Mouse (Mus musculus) cerebellum, adult 2 months (tissue): ENCODE measurements at regions not wholly inside any gene's neighbourhood (a gene's known extent, or its start where the extent isn't known, plus 50 kb on each side); places are given as distances from the start of the nearest gene placed in this dataset.

ENCODE experiments used
- DNase-seq, 2 experiments: peaks; one replicate each; pipeline ENCODE4 v3.0.0; 2021
- H3K27ac ChIP-seq: fragments of 200-500 bp; 2 replicates; pipeline ENCODE4 v1.5.1; 2012; ENCODE audit warnings: low read length, control low read depth, inconsistent platforms; ENCODE audit not compliant: insufficient read depth
- H3K27me3 ChIP-seq: fragments of 200-500 bp; 2 replicates; pipeline ENCODE4 v1.6.1; 2012; ENCODE audit warnings: inconsistent platforms, mild to moderate bottlenecking, low read length, moderate library complexity; ENCODE audit not compliant: control insufficient read depth, insufficient read depth
- H3K4me1 ChIP-seq: fragments of 200-500 bp; 2 replicates; pipeline ENCODE4 v1.6.1; 2011; ENCODE audit warnings: low read length; ENCODE audit not compliant: control insufficient read depth, insufficient read depth
- H3K4me3 ChIP-seq: fragments of 200-500 bp; replicated peaks from 2 replicates; pipeline ENCODE3; 2011; ENCODE audit warnings: mild to moderate bottlenecking, low read depth, low read length, control low read depth; ENCODE audit not compliant: insufficient read depth
- CTCF ChIP-seq: fragments of 200-500 bp; IDR thresholded peaks from 2 replicates; pipeline ENCODE4 v1.5.1; 2011; ENCODE audit warnings: low read depth, mild to moderate bottlenecking, control low read depth, low read length, moderate library complexity, borderline replicate concordance; ENCODE audit not compliant: insufficient read depth
- POLR2A ChIP-seq: fragments of 200-500 bp; IDR thresholded peaks from 2 replicates; pipeline ENCODE4 v1.6.1; 2011; ENCODE audit warnings: low read length, control low read depth, borderline replicate concordance; ENCODE audit not compliant: insufficient read depth
- WGBS: fragments of 180-500 bp; shearing (Covaris S2); methylation state at CpG from one replicate; pipeline ENCODE4 v1.1.7; 2018; 5-methylcytosine and 5-hydroxymethylcytosine counted together

DNA sequence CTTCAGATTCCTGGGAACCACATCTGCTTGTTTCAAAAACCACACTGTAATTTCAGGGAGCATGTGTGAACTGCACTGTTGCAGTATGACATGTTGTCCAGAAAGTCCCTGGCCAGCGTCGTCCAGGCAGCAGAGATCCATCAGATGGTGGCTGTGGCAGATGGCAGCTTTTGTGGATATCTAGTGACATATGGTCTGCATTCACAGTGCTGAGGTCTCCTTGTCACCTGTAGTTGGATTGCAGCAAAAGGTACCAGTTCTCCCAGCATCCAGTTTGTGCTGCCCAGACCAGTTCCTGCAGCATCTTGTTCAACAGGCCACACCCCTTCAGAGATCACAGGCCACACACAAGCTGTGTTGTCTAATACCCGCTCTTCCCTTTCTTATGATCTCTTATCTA, 80.1 kb upstream of the D1Pas1 start:
- no peak overlapping the region for H3K4me3 ChIP-seq
- H3K27ac ChIP-seq, result no peak overlapping the region
- TF ChIP-seq POLR2A (no peak), CTCF (no peak)
- H3K27me3 ChIP-seq, result no peaks in the 10 kb centered on the region
- peak; percentile 10 to 26 for DNase-seq
- 24% methylated on average over 3 of the region's 3 CpGs for WGBS
- H3K4me1 ChIP-seq, result peaks cover 3% of the 10 kb centered on the region; the same call in 1 of the 2 replicates

DNA sequence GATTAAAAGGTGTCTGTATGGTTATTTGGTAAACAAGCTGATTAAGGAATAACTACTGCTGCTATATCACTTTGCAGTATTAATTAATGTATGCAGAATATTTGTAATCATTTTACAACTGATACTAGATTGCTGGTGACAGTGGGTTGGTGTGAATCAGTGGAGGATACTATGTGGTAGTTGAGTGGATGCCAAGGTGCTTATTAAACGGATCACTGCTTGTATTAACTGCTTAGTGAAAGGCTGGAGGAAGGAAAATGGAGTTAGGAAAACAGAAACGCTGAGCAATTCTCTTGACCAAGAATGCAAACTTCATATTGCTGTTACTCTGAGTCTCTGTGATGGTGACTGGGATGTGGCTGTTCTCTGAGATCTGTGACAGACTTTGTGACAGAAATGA, 86.8 kb upstream of the D1Pas1 start:
- Histone ChIP-seq H3K4me3 (no peak overlapping the region), H3K27me3 (no peaks in the 10 kb centered on the region), H3K4me1 (no peaks in the 10 kb centered on the region), H3K27ac (no peak overlapping the region)
- WGBS, result 14% methylated on average over 2 of the region's 2 CpGs
- no peak for TF ChIP-seq CTCF
- TF ChIP-seq POLR2A, result no peak
- DNase-seq, result no peak

DNA sequence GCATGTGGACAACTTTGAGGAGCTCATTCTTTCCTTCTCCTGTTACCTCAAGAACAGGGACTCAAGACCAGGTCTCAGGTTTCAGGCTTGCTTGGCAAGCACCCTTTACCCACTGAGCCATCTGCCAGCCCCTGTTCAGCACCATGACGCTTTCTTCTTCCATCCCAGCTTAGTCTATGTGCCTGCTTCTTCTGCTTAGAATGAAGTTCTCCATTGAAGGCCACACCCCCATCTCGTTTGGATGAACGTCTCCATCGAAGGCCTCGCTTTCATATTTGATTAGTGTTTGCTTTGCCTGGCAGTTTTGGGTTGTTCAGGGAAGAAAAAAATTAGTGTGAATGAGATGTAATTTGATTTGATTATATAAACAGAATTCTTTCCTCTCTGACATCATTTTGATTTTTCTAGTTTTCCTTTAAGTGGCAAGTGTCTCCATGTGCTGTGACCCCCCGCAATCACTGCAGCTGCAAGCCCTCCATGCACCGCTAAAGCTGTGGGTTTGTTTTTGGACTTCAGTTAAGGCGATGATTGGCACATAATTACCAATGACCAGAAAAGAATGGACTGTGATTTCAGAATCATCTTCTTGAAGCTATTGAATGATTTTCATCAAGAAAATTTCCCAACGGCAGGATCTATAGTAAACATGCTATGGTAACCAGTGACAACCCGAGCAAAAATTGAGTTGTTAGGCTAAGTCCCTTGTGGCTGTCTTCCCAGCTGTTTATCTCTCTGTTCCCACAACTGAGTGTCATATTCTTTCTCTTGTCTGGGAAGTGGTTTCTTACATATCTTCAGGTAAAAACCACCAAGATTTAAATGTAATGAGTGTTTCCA, 106.4 kb upstream of the D1Pas1 start:
- H3K4me1 ChIP-seq, result no peaks in the 10 kb centered on the region
- no peak for TF ChIP-seq POLR2A
- TF ChIP-seq CTCF, result no peak
- DNase-seq, result no peak
- H3K27ac ChIP-seq, result no peak overlapping the region
- H3K4me3 ChIP-seq, result no peak overlapping the region
- WGBS, result 68% methylated on average over 10 of the region's 10 CpGs
- no peaks in the 10 kb centered on the region for H3K27me3 ChIP-seq

DNA sequence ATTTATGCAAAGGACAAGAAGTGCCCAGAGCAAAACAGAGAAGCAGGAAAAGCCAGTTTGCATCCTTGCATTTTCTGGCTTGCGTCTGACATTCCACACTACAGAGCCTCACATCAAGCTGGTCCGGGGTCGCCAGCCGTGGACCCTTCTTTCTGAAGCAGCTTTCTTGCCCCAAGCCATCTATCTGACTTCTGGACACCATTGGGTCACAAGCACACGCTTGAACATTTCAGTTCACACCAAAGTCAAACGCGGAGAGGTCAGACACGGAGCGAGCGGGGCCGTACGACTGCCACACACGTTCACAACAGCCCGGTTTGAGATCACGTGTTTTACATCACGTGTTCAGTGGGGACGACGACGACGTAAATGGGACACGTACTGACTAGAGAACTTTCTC, 108.9 kb upstream of the D1Pas1 start:
- WGBS, result 92% methylated on average over 21 of the region's 21 CpGs
- no peak overlapping the region for H3K4me3 ChIP-seq
- H3K27ac ChIP-seq, result no peak overlapping the region
- H3K27me3 ChIP-seq, result no peaks in the 10 kb centered on the region
- no peaks in the 10 kb centered on the region for H3K4me1 ChIP-seq
- TF ChIP-seq CTCF (no peak), POLR2A (no peak)
- DNase-seq, result no peak

DNA sequence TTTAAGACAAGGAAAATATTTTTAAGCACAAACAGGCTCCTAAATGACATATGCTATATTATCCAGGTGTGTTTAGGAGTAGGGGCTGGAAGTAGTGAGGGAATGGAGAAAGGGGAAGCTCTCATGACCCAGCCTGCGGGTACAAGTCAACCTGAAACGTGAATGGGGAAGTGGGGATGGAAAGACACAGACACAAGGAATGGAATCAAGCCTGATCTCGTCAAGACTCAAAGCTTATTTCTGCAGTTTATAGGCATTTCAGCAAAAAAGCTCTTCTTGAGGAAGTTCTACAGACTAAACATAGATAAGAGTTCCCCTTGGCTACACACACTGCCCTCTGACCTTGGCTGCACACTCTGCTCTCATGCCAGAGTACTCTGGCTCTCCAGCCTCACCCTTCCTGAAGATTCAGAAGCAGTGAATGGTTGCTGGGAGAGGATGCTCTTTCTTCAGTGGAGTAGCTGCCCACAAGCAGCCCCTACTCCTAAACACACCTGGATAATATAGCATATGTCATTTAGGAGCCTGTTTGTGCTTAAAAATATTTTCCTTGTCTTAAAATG, 106.4 kb upstream of the Rrp15 start:
- DNase-seq, result no peak
- TF ChIP-seq CTCF (no peak), POLR2A (no peak)
- Histone ChIP-seq H3K4me1 (no peaks in the 10 kb centered on the region), H3K27ac (no peak overlapping the region), H3K27me3 (no peaks in the 10 kb centered on the region), H3K4me3 (no peak overlapping the region)
- WGBS, result 84% methylated on average over 3 of the region's 3 CpGs

DNA sequence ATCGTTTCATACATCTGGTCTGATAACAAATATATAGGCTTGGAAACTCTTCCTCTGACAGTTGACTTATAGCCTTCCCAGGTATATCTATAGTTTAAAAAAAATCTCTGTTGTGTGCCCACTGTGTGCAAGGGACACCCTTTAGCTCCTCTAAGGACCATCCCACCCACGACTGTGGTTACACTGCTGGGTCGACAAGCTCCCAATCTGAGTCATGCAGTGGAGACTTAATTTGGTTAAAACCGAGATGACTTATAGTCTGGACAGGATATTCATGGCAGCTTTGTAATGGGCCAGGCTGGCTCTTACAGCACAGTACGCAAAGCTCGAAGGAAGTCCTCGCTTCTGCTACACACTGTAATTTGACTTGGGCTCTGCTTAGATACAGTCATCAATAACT, 96.1 kb upstream of the Rrp15 start:
- no peaks in the 10 kb centered on the region for H3K27me3 ChIP-seq
- no peak overlapping the region for H3K27ac ChIP-seq
- 91% methylated on average over 7 of the region's 7 CpGs for WGBS
- no peaks in the 10 kb centered on the region for H3K4me1 ChIP-seq
- H3K4me3 ChIP-seq, result no peak overlapping the region
- no peak for DNase-seq
- TF ChIP-seq CTCF (no peak), POLR2A (no peak)

DNA sequence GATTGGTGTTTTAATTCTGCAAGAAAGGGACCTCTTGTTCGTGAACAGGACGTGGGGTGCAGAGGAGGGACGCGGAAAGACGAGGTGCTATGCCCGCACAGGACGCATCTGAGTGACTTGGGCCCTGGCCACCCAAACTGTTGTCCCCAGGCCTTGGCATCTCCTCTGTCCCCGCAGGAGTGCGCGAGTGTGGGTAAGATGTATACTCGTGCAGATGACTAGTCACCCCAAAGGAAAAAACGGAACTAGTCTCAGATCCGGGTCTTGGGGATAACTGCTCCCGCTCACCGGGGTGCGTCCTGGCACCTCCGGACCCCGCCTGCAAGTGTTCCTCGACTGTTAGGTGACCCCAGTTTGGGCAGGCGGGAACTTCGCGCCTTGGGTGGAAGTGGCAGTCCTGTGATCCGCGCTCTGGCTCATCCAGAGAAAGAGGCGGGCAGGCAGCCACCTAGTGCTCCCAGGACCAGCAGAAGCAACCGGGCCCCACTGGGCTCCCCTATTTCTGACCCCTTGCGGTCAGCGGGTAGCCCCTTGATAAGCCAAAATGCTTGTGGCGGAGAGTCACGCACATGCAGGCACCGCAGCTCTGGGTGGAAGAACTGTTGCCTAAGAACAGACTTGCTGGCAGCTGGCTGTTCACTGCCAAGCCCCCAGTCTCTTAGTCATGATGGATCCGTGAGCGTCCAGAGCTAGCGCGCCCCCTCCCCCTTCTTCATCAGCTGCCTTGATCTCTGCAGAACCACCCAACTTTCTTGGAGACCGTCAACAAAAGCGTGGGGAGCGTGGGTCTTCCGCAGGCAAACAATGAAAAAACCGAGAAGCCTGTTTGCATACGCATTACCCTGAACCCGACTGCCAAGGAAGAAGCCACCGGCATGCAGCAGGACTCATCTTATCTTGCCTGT, 85.0 kb upstream of the Rrp15 start:
- TF ChIP-seq POLR2A (no peak), CTCF (no peak)
- 2% methylated on average over 43 of the region's 43 CpGs for WGBS
- no peaks in the 10 kb centered on the region for H3K4me1 ChIP-seq
- DNase-seq, result peak; percentile 3 to 24
- no peak overlapping the region for H3K27ac ChIP-seq
- peaks cover 3% of the 10 kb centered on the region; the same call in 1 of the 2 replicates for H3K27me3 ChIP-seq
- H3K4me3 ChIP-seq, result peak overlapping the region; percentile 0
